Mouse (Mus musculus): ENCODE measurements around the gene Gmnn. TPM values are rescaled to one million over a fixed set of nuclear protein-coding genes. Genes with fewer than 3 reads are reported as not detected.

The Gmnn gene
- total RNA-seq (2023): 10 to 100 TPM in 1 of 2 experiments, 1 to 10 TPM in 1; 7.8 to 10.7 TPM

DNA sequence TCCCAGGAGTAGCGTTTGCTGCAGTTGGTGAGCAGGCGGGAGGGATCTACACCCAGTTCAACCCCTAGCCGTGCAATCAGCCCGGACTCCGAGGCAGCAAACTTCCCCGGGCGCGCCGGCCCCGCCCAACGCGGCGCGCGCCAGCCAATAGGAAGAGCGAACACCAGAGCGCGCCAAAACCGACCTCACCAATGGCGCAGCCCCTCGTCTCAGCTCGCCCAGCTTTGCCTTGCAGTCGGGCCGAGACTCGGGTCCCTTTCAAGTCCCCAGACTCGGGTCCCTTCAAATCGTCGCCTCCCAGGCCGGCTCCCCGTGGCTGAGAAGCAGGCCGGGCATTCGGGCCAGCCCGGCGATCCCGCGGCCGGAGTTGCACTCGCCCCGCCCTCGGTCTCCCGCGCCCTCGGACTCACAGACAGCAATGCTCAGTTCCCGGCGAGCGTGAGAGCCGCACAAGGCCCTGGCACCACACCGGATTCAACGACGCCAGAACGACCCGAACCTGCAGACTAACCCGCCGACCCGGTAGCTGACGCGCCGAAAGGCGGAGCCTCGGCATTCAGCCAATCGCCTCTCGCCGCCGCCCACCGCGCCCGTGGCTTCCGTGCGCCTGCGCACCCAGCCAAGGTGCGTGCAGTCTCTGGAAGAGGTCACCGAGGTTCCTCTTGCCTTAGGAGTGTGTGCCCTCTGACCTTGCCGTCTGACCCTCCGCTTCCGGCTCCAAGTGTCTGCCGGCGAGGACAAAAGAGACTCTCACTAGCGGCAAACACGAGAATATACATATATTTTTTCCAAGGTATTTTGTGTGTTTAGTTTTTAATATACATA lies at the start of gene Gmnn:
Gene Gmnn, minus strand, starts transcription at position 521 of the 825 bp plus-strand sequence.

DNA sequence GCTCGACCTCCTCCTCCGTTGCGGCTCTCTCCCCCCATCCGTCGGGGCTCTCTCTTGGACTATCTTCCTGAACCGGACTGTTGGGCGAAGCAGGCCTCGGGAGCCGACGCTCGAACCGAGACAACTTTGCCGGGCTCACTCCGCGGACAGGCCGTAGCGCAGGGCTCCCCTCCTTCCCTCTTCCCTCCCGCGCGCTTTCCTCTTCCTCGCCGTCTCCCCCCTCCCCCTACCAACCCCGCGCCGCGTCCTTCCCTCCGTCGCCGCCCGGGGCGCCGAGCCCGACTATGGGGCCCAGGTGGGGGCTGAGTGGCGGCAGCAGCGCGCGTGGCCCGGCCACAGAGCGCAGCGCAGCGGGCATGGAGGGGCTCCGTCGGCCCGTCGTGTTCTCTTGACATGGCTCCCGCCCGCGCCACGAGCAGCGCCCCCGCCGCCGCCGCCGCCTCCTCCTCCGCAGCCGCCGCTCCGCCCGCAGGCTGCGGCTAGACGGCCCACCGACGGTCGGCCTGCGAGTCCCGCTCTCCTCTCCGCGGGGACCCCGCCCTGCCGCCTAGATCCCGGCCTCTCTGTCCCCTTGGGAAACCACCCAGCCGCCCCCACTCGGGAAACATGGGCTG lies 39.7 kb upstream of the Gmnn start, which contains the start of gene BC005537:
Gene BC005537, plus strand, starts transcription at position 350 of the 614 bp plus-strand sequence.

DNA sequence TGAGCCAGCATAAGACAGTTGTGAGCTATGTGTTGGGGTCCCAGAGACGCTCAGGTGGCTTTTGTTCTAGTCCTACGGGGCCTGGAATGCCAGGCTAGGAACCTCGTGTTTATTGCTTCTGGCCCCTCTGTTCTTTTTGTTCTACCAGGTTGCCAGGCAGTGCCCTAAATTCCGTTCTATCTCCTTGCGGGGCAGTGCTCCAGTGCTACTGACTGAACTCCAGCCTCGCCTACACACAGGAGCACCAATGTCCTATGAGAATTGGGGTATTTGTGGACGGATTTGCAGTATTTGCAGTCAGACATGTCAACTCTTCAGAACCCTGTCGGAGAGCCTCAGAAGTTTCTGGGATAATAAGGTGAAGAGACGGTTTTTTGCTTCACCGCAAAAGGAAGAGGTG lies 20.7 kb downstream of the Gmnn start, which contains the start of gene Armh2:
Gene Armh2, plus strand, starts transcription at position 205 of the 400 bp plus-strand sequence.

Other genes starting within 250 kb of the Gmnn start
- 100 to 1,000 TPM; 682 to 739 TPM for gene Ripor2, start 179.7 kb downstream of the Gmnn start, total RNA-seq (2023)
- 1 to 10 TPM; 3.1 to 4.4 TPM for gene Armh2, start 20.7 kb downstream of the Gmnn start, total RNA-seq (2023)
- gene BC005537, start 39.7 kb upstream of the Gmnn start, total RNA-seq (2023): 100 to 1,000 TPM; 171 to 185 TPM
- 10 to 100 TPM; 20.7 to 21.5 TPM for gene Acot13, start 69.6 kb upstream of the Gmnn start, total RNA-seq (2023)
- gene Tdp2, start 69.8 kb upstream of the Gmnn start, total RNA-seq (2023): 10 to 100 TPM; 68.7 to 86.6 TPM
- under 1 TPM in 1 of 2 experiments, not detected in 1; 0.61 TPM for gene D130043K22Rik, start 83.2 kb upstream of the Gmnn start, total RNA-seq (2023)
- gene Aldh5a1, start 175.7 kb upstream of the Gmnn start, total RNA-seq (2023): 1 to 10 TPM; 1.2 to 2.0 TPM
- gene Gpld1, start 181.2 kb upstream of the Gmnn start, total RNA-seq (2023): under 1 TPM; 0.09 to 0.18 TPM

All from T-cell, adult 66 days (primary cell).